Mouse (Mus musculus) cerebellum, adult 2 months (tissue): ENCODE data around the gene Ccdc167. TPM values are rescaled to one million over a fixed set of nuclear protein-coding genes. Genes with fewer than 3 reads are reported as not detected.

Experiments
- DNase-seq, 2 experiments: peaks; one replicate each; pipeline ENCODE4 v3.0.0; 2021
- H3K27ac ChIP-seq: fragments of 200-500 bp; 2 replicates; pipeline ENCODE4 v1.5.1; 2012; ENCODE audit warnings: low read length, control low read depth, inconsistent platforms; ENCODE audit not compliant: insufficient read depth
- H3K27me3 ChIP-seq: fragments of 200-500 bp; 2 replicates; pipeline ENCODE4 v1.6.1; 2012; ENCODE audit warnings: inconsistent platforms, mild to moderate bottlenecking, low read length, moderate library complexity; ENCODE audit not compliant: control insufficient read depth, insufficient read depth
- H3K4me1 ChIP-seq: fragments of 200-500 bp; 2 replicates; pipeline ENCODE4 v1.6.1; 2011; ENCODE audit warnings: low read length; ENCODE audit not compliant: control insufficient read depth, insufficient read depth
- H3K4me3 ChIP-seq: fragments of 200-500 bp; replicated peaks from 2 replicates; pipeline ENCODE3; 2011; ENCODE audit warnings: mild to moderate bottlenecking, low read depth, low read length, control low read depth; ENCODE audit not compliant: insufficient read depth
- CTCF ChIP-seq: fragments of 200-500 bp; IDR thresholded peaks from 2 replicates; pipeline ENCODE4 v1.5.1; 2011; ENCODE audit warnings: low read depth, mild to moderate bottlenecking, control low read depth, low read length, moderate library complexity, borderline replicate concordance; ENCODE audit not compliant: insufficient read depth
- POLR2A ChIP-seq: fragments of 200-500 bp; IDR thresholded peaks from 2 replicates; pipeline ENCODE4 v1.6.1; 2011; ENCODE audit warnings: low read length, control low read depth, borderline replicate concordance; ENCODE audit not compliant: insufficient read depth
- WGBS: fragments of 180-500 bp; shearing (Covaris S2); methylation state at CpG from one replicate; pipeline ENCODE4 v1.1.7; 2018; 5-methylcytosine and 5-hydroxymethylcytosine counted together
- polyA plus RNA-seq: library from polyadenylated mRNA; depleted of rRNA; stranded (reverse); fragments of >200 nt; gene quantifications from 2 replicates; pipeline ENCODE4 v1.2.3, GENCODE M21; 2012

Ccdc167 gene
- polyA plus RNA-seq, 1 experiment, result 25.9 TPM

DNA sequence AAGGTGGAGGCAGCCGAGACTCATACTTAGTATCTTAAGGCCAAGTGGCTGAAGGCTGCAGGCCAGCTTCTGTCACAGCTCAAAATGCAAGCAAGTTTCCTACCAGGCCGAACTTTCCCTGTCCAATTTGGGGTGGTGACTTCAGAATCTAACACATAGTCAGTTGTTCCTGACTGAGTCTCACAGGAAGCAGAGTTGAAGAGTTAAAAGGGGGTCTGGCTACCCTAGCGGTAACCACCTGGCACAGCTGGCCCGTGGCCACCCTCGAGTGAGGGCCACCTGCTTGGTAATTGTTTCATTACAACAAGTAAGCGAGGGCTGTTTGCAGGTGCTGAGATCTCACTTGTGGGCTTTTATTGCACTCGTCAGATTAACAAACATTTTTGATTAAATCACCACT is 4.3 kb downstream of the Ccdc167 start:
- TF ChIP-seq CTCF, result no peak
- TF ChIP-seq POLR2A, result no peak
- WGBS, result 42% methylated on average over 7 of the region's 7 CpGs
- peak; percentile 52 to 55 for DNase-seq
- Histone ChIP-seq H3K4me1 (peaks cover 36% of the 10 kb centered on the region), H3K4me3 (no peak overlapping the region), H3K27me3 (no peaks in the 10 kb centered on the region), H3K27ac (no peak overlapping the region)

DNA sequence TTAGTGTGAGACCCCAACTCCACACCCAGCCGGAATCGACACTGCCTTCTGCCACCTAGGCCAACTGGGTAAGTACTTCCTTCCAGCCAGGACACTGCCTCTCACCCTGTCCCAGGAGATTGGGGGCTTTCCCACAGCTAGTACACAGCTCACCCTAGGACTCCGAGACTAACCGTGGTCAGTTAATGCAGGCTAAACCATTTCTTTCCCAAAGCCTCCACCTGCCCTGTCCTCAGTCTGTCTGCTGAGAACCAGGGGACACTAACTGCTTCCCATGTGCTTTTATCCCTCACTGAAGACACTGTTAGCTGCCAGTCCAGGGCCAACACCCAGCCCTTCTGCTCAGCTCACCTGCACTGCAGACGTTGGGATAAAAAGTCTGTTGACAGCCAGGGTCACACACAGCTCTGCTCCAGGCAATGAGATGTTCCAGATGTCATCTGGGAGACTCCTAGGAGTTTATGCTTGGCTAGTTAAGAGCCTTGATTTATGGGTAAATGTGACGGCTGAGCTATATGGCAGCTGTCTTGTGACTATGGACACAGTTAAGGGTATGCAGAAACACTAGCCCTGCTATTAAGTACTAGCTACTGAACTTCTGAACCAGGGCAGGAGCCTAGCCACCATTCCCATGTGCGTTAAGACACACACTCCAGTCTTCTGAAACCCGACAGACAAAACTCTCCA is 5.0 kb downstream of the Ccdc167 start:
- no peaks in the 10 kb centered on the region for H3K27me3 ChIP-seq
- no peak for TF ChIP-seq POLR2A
- no peak for TF ChIP-seq CTCF
- H3K4me1 ChIP-seq, result peaks cover 38% of the 10 kb centered on the region
- no peak for DNase-seq
- 39% methylated on average over 8 of the region's 8 CpGs for WGBS
- H3K4me3 ChIP-seq, result no peak overlapping the region
- H3K27ac ChIP-seq, result no peak overlapping the region

DNA sequence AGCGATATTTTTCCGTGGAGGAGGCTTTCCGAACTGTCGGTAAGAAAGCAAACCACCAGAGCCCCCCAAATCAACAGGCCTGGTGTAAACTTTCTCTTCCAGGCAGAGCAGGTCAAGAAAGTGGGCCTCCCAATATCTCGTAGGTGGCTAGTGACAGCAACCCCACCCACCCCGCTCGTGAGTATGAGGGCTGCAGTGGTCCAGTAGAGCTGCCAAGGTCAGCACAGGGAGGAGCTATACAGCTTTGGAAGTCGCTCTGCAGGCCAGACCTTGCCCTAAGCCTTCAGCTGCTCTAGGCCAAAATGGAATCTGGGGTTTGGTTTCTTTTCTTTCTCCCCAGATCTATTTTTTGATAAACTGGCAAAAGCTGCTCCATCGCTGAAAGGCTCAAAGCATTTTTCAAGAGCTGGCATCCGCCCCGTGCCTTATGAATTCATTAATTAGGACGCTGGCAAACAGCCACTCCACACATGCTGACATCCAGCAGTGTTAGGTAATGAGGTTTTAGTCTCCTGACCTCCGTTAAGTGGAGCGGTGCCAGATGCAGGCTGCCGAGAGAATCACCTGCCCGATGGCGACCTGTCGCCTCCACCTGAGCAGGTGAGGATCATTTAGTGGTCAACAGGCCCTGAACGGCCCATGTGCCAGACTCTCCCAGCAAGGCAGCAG is 5.6 kb downstream of the Ccdc167 start:
- no peak overlapping the region for H3K4me3 ChIP-seq
- WGBS, result 21% methylated on average over 19 of the region's 19 CpGs
- H3K27ac ChIP-seq, result peak overlapping the region; percentile 4; the same call in 1 of the 2 replicates
- TF ChIP-seq POLR2A, result no peak
- no peak for TF ChIP-seq CTCF
- no peaks in the 10 kb centered on the region for H3K27me3 ChIP-seq
- H3K4me1 ChIP-seq, result peaks cover 39% of the 10 kb centered on the region
- peak; percentile 90 to 91 for DNase-seq

DNA sequence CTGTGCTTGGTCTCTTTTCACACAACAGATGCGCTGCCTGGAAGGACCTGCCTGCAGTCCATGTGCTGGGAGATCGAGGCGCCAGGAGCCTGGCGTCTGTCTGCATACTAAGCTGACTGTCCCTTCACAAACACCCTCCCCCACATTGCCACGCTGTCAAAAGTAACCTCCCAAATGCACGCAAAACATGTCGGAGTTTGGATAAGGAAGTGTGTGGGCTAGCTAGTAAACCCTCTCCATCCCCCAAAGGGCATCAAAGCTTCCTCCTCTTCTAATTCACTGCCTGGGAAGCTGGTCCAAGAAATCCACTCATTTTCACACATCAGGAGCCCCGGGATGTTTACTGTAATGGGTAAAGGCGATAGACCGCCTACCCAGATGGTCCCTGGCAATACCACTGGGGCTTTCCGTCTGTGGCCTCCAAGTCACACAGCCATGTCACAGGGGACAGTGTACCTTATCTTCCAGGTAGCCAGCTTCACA is 6.2 kb downstream of the Ccdc167 start:
- peaks cover 39% of the 10 kb centered on the region for H3K4me1 ChIP-seq
- no peaks in the 10 kb centered on the region for H3K27me3 ChIP-seq
- H3K27ac ChIP-seq, result no peak overlapping the region; the same call in 1 of the 2 replicates
- no peak for TF ChIP-seq POLR2A
- WGBS, result 34% methylated on average over 11 of the region's 11 CpGs
- peak; percentile 45 to 51 for DNase-seq
- no peak overlapping the region for H3K4me3 ChIP-seq

GRCm38 (mm10) chr17:29708783-29709182 is 8.1 kb downstream of the Ccdc167 start:
- Histone ChIP-seq H3K4me1 (peaks cover 41% of the 10 kb centered on the region), H3K27me3 (no peaks in the 10 kb centered on the region), H3K27ac (no peak overlapping the region), H3K4me3 (no peak overlapping the region)
- 86% methylated on average over 5 of the region's 5 CpGs for WGBS
- no peak for TF ChIP-seq POLR2A
- no peak for TF ChIP-seq CTCF
- no peak for DNase-seq

DNA sequence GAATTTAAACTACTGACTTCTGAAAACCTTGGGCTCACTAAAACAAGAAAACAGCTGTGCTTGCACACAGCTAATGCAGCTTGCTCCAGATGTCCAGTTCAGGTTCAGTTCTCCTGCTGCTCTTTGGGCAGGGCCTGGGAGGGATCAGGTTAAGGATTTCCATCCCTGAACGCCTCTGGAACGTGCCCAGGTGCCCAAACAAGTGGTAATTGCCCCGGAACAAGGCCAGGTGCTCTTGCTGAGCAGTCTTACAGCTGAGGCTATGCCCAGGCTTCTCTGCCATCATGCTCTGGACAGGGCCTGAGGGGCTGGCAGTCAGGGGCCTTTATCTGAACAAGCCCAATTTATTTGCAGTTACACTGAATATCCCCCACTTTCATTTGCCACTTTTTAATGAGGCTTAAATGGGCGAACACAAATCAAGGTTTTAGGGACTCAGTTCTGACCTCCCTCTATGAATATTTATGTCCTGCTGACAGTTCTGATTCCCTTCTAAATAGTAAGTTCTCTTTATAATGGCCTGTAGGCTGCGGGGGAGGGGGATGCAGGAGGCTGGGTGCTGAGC is 9.8 kb downstream of the Ccdc167 start:
- Histone ChIP-seq H3K4me3 (no peak overlapping the region), H3K27me3 (no peaks in the 10 kb centered on the region), H3K4me1 (peaks cover 52% of the 10 kb centered on the region), H3K27ac (no peak overlapping the region)
- no peak for DNase-seq
- WGBS, result 55% methylated on average over 5 of the region's 5 CpGs
- no peak for TF ChIP-seq POLR2A
- no peak for TF ChIP-seq CTCF

DNA sequence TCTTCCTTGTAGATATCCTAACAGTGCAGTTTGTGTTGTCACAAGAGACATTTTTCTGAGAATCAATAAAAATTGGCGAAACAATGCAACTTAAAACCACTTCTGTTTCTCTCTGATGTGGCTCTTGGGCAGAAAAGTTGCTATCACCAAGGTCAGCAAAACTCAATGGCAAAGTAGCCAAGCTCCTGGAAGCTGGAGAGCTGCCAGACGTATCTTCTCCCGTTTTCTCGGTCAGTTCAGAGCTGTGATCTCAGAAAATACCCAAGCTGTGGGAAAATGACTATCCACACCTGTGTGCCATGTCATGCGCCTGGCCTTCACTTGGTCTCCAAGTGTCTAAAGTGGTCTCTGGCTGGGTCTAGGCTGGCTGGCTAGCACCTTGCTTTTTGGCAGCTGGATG is 11.0 kb downstream of the Ccdc167 start:
- Histone ChIP-seq H3K27me3 (no peaks in the 10 kb centered on the region), H3K4me3 (no peak overlapping the region), H3K4me1 (peaks cover 43% of the 10 kb centered on the region), H3K27ac (no peak overlapping the region)
- no peak for TF ChIP-seq CTCF
- TF ChIP-seq POLR2A, result no peak
- WGBS, result 79% methylated on average over 5 of the region's 5 CpGs
- DNase-seq, result no peak

GRCm38 (mm10) chr17:29704781-29705180 is 12.1 kb downstream of the Ccdc167 start:
- no peaks in the 10 kb centered on the region for H3K27me3 ChIP-seq
- peaks cover 32% of the 10 kb centered on the region for H3K4me1 ChIP-seq
- no peak overlapping the region for H3K27ac ChIP-seq
- H3K4me3 ChIP-seq, result no peak overlapping the region
- 45% methylated on average over 3 of the region's 3 CpGs for WGBS
- DNase-seq, result peak; percentile 61 to 72
- peak; percentile 94 for TF ChIP-seq CTCF
- TF ChIP-seq POLR2A, result no peak
